ENCODE assay signal across 8 mouse cellular contexts in genomic region chr1:39900181-39901005, GRCm38 (mm10). TPM values are rescaled to one million over a fixed set of nuclear protein-coding genes. Genes with fewer than 3 reads are reported as not detected.
DNase-seq lines count a peak whose midpoint lies in the region; ATAC-seq and TF ChIP-seq lines count a peak whose summit lies in the region.

Gene Map4k4, plus strand, starts transcription at chr1:39900913.

- under 1% methylated on average over 67 of the region's 97 CpGs for WGBS in hindbrain, embryonic 13.5 days

- no peak for DNase-seq in Patski (ENCODE audit: low read depth, low spot score)
- peak; percentile 84 to 88 for DNase-seq in cerebellum, postnatal 14 days
- peak; percentile 52 to 54 for DNase-seq in frontal cortex, postnatal 36 days (ENCODE audit: low spot score in 2 of 2)
- peak; percentile 64 to 74 for DNase-seq in layer of hippocampus, postnatal 36 days
- peak; percentile 88 to 94 for DNase-seq in lung, postnatal 4 days
- peak; percentile 88 for DNase-seq in retina, postnatal 1 day
- peak; percentile 78 for DNase-seq in urinary bladder, adult 2 months (ENCODE audit: low spot score)

- in situ Hi-C loops in Patski (cut with MboI; ENCODE audit: low pct_unique_long_range_greater_than_20kb) = loop anchor here (10.0 kb wide), 1 partner anchor 326 kb away; the partner anchor contains the start of gene Rnf149

- H3K27me3 ChIP-seq in Patski = no peaks in the 10 kb centered on the region
- no peaks in the 10 kb centered on the region for H3K27me3 ChIP-seq in hindbrain, embryonic 13.5 days

- H3K27ac ChIP-seq in hindbrain, embryonic 13.5 days = peak within 1 kb of the TSS; percentile 100

- H3K36me3 ChIP-seq in hindbrain, embryonic 13.5 days = peaks cover 13% of the 10 kb centered on the region

- H3K4me2 ChIP-seq in hindbrain, embryonic 13.5 days = peak within 1 kb of the TSS; percentile 96

- CTCF ChIA-PET in Patski (lab: Charles Lee) = no interaction called here

- peaks cover 42% of the 10 kb centered on the region for H3K4me1 ChIP-seq in hindbrain, embryonic 13.5 days (replicated peaks)

- no peak for TF ChIP-seq CTCF in Patski (IDR thresholded peaks at IDR 0.05)

- H3K4me3 ChIP-seq in hindbrain, embryonic 13.5 days = peak within 1 kb of the TSS; percentile 98

- POLR2A ChIA-PET in Patski (lab: Charles Lee) = interaction anchor here (0.6 kb wide), 1 partner anchor 10 kb away, joined by 3 read pairs; no protein-coding TSS in a partner anchor

- ATAC-seq in Patski = peak; percentile 81
- ATAC-seq in hindbrain, embryonic 13.5 days (ENCODE audit: low FRiP score) = peak; percentile 88

- H3K9me3 ChIP-seq in hindbrain, embryonic 13.5 days = no peaks in the 10 kb centered on the region

- peak within 1 kb of the TSS; percentile 100 for H3K9ac ChIP-seq in hindbrain, embryonic 13.5 days

RNA-seq across cellular contexts. Expression of gene Map4k4, which starts in this region (rescaled TPM):
- polyA plus RNA-seq in Patski (2021) = 173 TPM
- 47.3 and 52.6 TPM in 2 replicates for polyA plus RNA-seq in hindbrain, embryonic 13.5 days (2015; fragmentation: Nextera tagmentation; extraction: Ambion mirVana)
- total RNA-seq in layer of hippocampus, postnatal 36 days (2021) = 100 to 1,000 TPM; 146 to 166 TPM
- polyA plus RNA-seq in urinary bladder, adult 2 months (2012; rRNA removed) = 56.1 and 64.9 TPM in 2 replicates
